Mouse (Mus musculus) bone marrow, adult 2 months (tissue): ENCODE results near the gene Gm27235. TPM values are rescaled to one million over a fixed set of nuclear protein-coding genes. Genes with fewer than 3 reads are reported as not detected.
"Not testable (repeated sequence)": the region's sequence is repeated elsewhere in the genome, so short reads cannot be mapped to it uniquely, and the experiment has no call there.

Experiments
- H3K27ac ChIP-seq: fragments of 200-500 bp; 2 replicates; pipeline ENCODE4 v1.5.1; 2012; ENCODE audit warnings: low read depth, mild to moderate bottlenecking, control low read depth, inconsistent platforms, low read length; ENCODE audit not compliant: control insufficient read depth, poor library complexity, insufficient read depth
- H3K4me1 ChIP-seq: fragments of 200-500 bp; 2 replicates; pipeline ENCODE4 v1.6.1; 2011; ENCODE audit warnings: low read length; ENCODE audit not compliant: control insufficient read depth, insufficient read depth
- H3K4me3 ChIP-seq: fragments of 200-500 bp; replicated peaks from 2 replicates; pipeline ENCODE3; 2011; ENCODE audit warnings: mild to moderate bottlenecking, low read depth, low read length, control low read depth; ENCODE audit not compliant: control insufficient read depth
- CTCF ChIP-seq: fragments of 200-500 bp; IDR thresholded peaks from 2 replicates; pipeline ENCODE4 v1.5.1; 2011; ENCODE audit warnings: low read length, control low read depth; ENCODE audit not compliant: control insufficient read depth, insufficient read depth
- POLR2A ChIP-seq: fragments of 200-500 bp; IDR thresholded peaks from 2 replicates; pipeline ENCODE4 v1.6.1; 2011; ENCODE audit warnings: low read depth, mild to moderate bottlenecking, control low read depth, low read length, borderline replicate concordance; ENCODE audit not compliant: control insufficient read depth
- WGBS: fragments of 180-500 bp; shearing (Covaris S2); methylation state at CpG from one replicate; pipeline ENCODE4 v1.1.7; 2018; 5-methylcytosine and 5-hydroxymethylcytosine counted together
- polyA plus RNA-seq: library from polyadenylated mRNA; stranded (reverse); fragments of >200 nt; gene quantifications from 2 replicates; pipeline ENCODE4 v1.2.4, GENCODE M21; 2011; ENCODE audit warnings: low replicate concordance; ENCODE audit not compliant: missing spikeins, insufficient read depth, insufficient read length

Gene Gm27235
- not detected in 2 replicates for polyA plus RNA-seq

- TF ChIP-seq CTCF (no peak), POLR2A (no peak)
- no peak within 1 kb of the TSS for H3K4me3 ChIP-seq
- H3K27ac ChIP-seq = no peak within 1 kb of the TSS
- 85% methylated on average over 3 of the region's 3 CpGs for WGBS
- H3K4me1 ChIP-seq = no peaks in the 10 kb centered on the region
Measured at GRCm38 (mm10) chr9:35790001-35790400, at the start of gene Gm27235, which contains the start of gene D730048I06Rik. Gene Gm27235, minus strand, starts transcription at chr9:35790101. Gene D730048I06Rik, minus strand, starts transcription at chr9:35790112.

- 86% methylated on average over 15 of the region's 15 CpGs for WGBS
- not testable (repeated sequence) for H3K4me1 ChIP-seq, H3K4me3 ChIP-seq, H3K27ac ChIP-seq
Measured at GRCm38 (mm10) chr9:35817881-35818280, 28.0 kb upstream of the Gm27235 start.

GRCm38 (mm10) chr9:35798146-35798545 is 8.2 kb upstream of the Gm27235 start:
- H3K27ac ChIP-seq = no peak overlapping the region
- H3K4me3 ChIP-seq = no peak overlapping the region
- TF ChIP-seq CTCF (no peak), POLR2A (no peak)
- H3K4me1 ChIP-seq = no peaks in the 10 kb centered on the region

- Histone ChIP-seq H3K27ac (no peak within 1 kb of the TSS), H3K4me1 (no peaks in the 10 kb centered on the region), H3K4me3 (no peak within 1 kb of the TSS)
- TF ChIP-seq POLR2A (no peak), CTCF (no peak)
- WGBS = 53% methylated on average over 3 of the region's 3 CpGs
Measured at GRCm38 (mm10) chr9:35778009-35778408, 11.9 kb downstream of the Gm27235 start, which contains the start of gene Gm17727. Gene Gm17727, minus strand, starts transcription at chr9:35778109.

GRCm38 (mm10) chr9:35756843-35757242 is 33.1 kb downstream of the Gm27235 start:
- Histone ChIP-seq H3K4me3 (no peak overlapping the region), H3K27ac (no peak overlapping the region), H3K4me1 (no peaks in the 10 kb centered on the region)
- no peak for TF ChIP-seq CTCF
- TF ChIP-seq POLR2A = no peak

GRCm38 (mm10) chr9:35740749-35741148 is 49.2 kb downstream of the Gm27235 start, which contains the start of gene Gm17677:
Gene Gm17677, plus strand, starts transcription at chr9:35741049.
- H3K4me1 ChIP-seq = no peaks in the 10 kb centered on the region
- no peak within 1 kb of the TSS for H3K4me3 ChIP-seq
- TF ChIP-seq POLR2A (no peak), CTCF (no peak)
- no peak within 1 kb of the TSS for H3K27ac ChIP-seq

Other genes with a start within 250 kb of the Gm27235 start
- 0.18 TPM in 1 of 2 replicates, not detected in the other for gene Ddx25, start 231.6 kb downstream of the Gm27235 start, polyA plus RNA-seq
- 6.1 and 9.4 TPM in 2 replicates for gene Pus3, start 231.5 kb downstream of the Gm27235 start, polyA plus RNA-seq
- gene Pate2, start 219.8 kb downstream of the Gm27235 start, polyA plus RNA-seq = 0.57 TPM in 1 of 2 replicates, not detected in the other
- gene Hyls1, start 219.7 kb downstream of the Gm27235 start, polyA plus RNA-seq = 14.7 and 21.1 TPM in 2 replicates
- gene Pate4, start 178.2 kb downstream of the Gm27235 start, polyA plus RNA-seq = not detected in 2 replicates
- gene Pate3, start 141.9 kb downstream of the Gm27235 start, polyA plus RNA-seq = not detected in 2 replicates
- not detected in 2 replicates for gene Pate1, start 102.7 kb downstream of the Gm27235 start, polyA plus RNA-seq
- gene Gm17677, start 49.1 kb downstream of the Gm27235 start, polyA plus RNA-seq = not detected in 2 replicates
- gene Gm17727, start 12.0 kb downstream of the Gm27235 start, polyA plus RNA-seq = not detected in 2 replicates
- gene D730048I06Rik, start within 50 bp of the Gm27235 start, polyA plus RNA-seq = not detected in 2 replicates
- not detected in 2 replicates for gene 9230110F15Rik, start 54.0 kb upstream of the Gm27235 start, polyA plus RNA-seq
- not detected in 2 replicates for gene 9230113P08Rik, start 118.3 kb upstream of the Gm27235 start, polyA plus RNA-seq